Mouse (Mus musculus): Measurements from ENCODE around the gene Ror1. TPM values are rescaled to one million over a fixed set of nuclear protein-coding genes. Genes with fewer than 3 reads are reported as not detected.

The Ror1 gene
- total and polyA plus RNA-seq, 3 experiments = 0.05 TPM; not detected in 2

- TF ChIP-seq GATA1 (IDR thresholded peaks at IDR 0.05; ENCODE audit: borderline replicate concordance, low read length) = no peak
- no peak for TF ChIP-seq POLR2AphosphoS5 (IDR thresholded peaks at IDR 0.05; ENCODE audit: insufficient replicate concordance, low read depth, low read length)
- TF ChIP-seq CTCF (IDR thresholded peaks at IDR 0.05; ENCODE audit: low read depth, low read length) = no peak
- no peak for TF ChIP-seq TAL1 (conservative IDR thresholded peaks at IDR 0.05; ENCODE audit: low read depth, low read length)
- no peak for TF ChIP-seq GATA2 (IDR thresholded peaks at IDR 0.05; ENCODE audit: borderline replicate concordance, low read depth, low read length)
These were observed 105.7 kb downstream of the Ror1 start for GRCm38 (mm10) chr4:100201322-100201721.

GRCm38 (mm10) chr4:100203066-100203465, 107.5 kb downstream of the Ror1 start:
- H3K9me3 ChIP-seq (replicated peaks) = no peaks in the 10 kb centered on the region
- H3K4me1 ChIP-seq (ENCODE audit: insufficient read depth, low read depth, low read length) = no peaks in the 10 kb centered on the region
- TF ChIP-seq GATA2 (IDR thresholded peaks at IDR 0.05; ENCODE audit: borderline replicate concordance, low read depth, low read length) (no peak), GATA1 (IDR thresholded peaks at IDR 0.05; ENCODE audit: borderline replicate concordance, low read length) (no peak), POLR2AphosphoS5 (IDR thresholded peaks at IDR 0.05; ENCODE audit: insufficient replicate concordance, low read depth, low read length) (no peak), CTCF (IDR thresholded peaks at IDR 0.05; ENCODE audit: low read depth, low read length) (no peak), TAL1 (conservative IDR thresholded peaks at IDR 0.05; ENCODE audit: low read depth, low read length) (no peak)
- H3K4me3 ChIP-seq (ENCODE audit: low read depth, low read length) = no peak overlapping the region
- DNase-seq (ENCODE audit: low spot score) (no peak), ATAC-seq (ENCODE audit: extremely low read depth, insufficient number of reproducible peaks, low FRiP score, poor library complexity, severe bottlenecking) (no peak)
- no peaks in the 10 kb centered on the region for H3K36me3 ChIP-seq (replicated peaks)
- no peaks in the 10 kb centered on the region for H3K27me3 ChIP-seq (ENCODE audit: insufficient read depth, low read length)

More at GRCm38 (mm10) chr4:100201322-100201721, 105.7 kb downstream of the Ror1 start:
- DNase-seq (ENCODE audit: low spot score) (no peak), ATAC-seq (ENCODE audit: extremely low read depth, insufficient number of reproducible peaks, low FRiP score, poor library complexity, severe bottlenecking) (no peak)
- Histone ChIP-seq H3K27me3 (ENCODE audit: insufficient read depth, low read length) (no peaks in the 10 kb centered on the region), H3K9me3 (replicated peaks) (no peaks in the 10 kb centered on the region), H3K4me3 (ENCODE audit: low read depth, low read length) (no peak overlapping the region), H3K4me1 (ENCODE audit: insufficient read depth, low read depth, low read length) (no peaks in the 10 kb centered on the region), H3K36me3 (replicated peaks) (no peaks in the 10 kb centered on the region)

- no peak for TF ChIP-seq GATA2 (IDR thresholded peaks at IDR 0.05; ENCODE audit: borderline replicate concordance, low read depth, low read length)
- TF ChIP-seq GATA1 (IDR thresholded peaks at IDR 0.05; ENCODE audit: borderline replicate concordance, low read length) = no peak
- no peak for TF ChIP-seq TAL1 (conservative IDR thresholded peaks at IDR 0.05; ENCODE audit: low read depth, low read length)
- no peak for TF ChIP-seq CTCF (IDR thresholded peaks at IDR 0.05; ENCODE audit: low read depth, low read length)
- TF ChIP-seq POLR2AphosphoS5 (IDR thresholded peaks at IDR 0.05; ENCODE audit: insufficient replicate concordance, low read depth, low read length) = no peak
- Histone ChIP-seq H3K9me3 (replicated peaks) (no peaks in the 10 kb centered on the region), H3K36me3 (replicated peaks) (no peaks in the 10 kb centered on the region), H3K4me1 (ENCODE audit: insufficient read depth, low read depth, low read length) (no peaks in the 10 kb centered on the region), H3K4me3 (ENCODE audit: low read depth, low read length) (no peak overlapping the region), H3K27me3 (ENCODE audit: insufficient read depth, low read length) (no peaks in the 10 kb centered on the region)
- DNase-seq (ENCODE audit: low spot score) (no peak), ATAC-seq (ENCODE audit: extremely low read depth, insufficient number of reproducible peaks, low FRiP score, poor library complexity, severe bottlenecking) (no peak)
These were observed 108.1 kb downstream of the Ror1 start for GRCm38 (mm10) chr4:100203688-100204087.

GRCm38 (mm10) chr4:100204381-100204780, 108.8 kb downstream of the Ror1 start:
- no peak for ATAC-seq (ENCODE audit: extremely low read depth, insufficient number of reproducible peaks, low FRiP score, poor library complexity, severe bottlenecking)

GRCm38 (mm10) chr4:100208081-100208480, 112.5 kb downstream of the Ror1 start:
- TF ChIP-seq GATA1 (IDR thresholded peaks at IDR 0.05; ENCODE audit: borderline replicate concordance, low read length) (no peak), GATA2 (IDR thresholded peaks at IDR 0.05; ENCODE audit: borderline replicate concordance, low read depth, low read length) (no peak), TAL1 (conservative IDR thresholded peaks at IDR 0.05; ENCODE audit: low read depth, low read length) (no peak), POLR2AphosphoS5 (IDR thresholded peaks at IDR 0.05; ENCODE audit: insufficient replicate concordance, low read depth, low read length) (no peak), CTCF (IDR thresholded peaks at IDR 0.05; ENCODE audit: low read depth, low read length) (no peak)
- Histone ChIP-seq H3K27me3 (ENCODE audit: insufficient read depth, low read length) (no peaks in the 10 kb centered on the region), H3K4me3 (ENCODE audit: low read depth, low read length) (no peak overlapping the region), H3K9me3 (replicated peaks) (no peaks in the 10 kb centered on the region), H3K36me3 (replicated peaks) (no peaks in the 10 kb centered on the region), H3K4me1 (ENCODE audit: insufficient read depth, low read depth, low read length) (no peaks in the 10 kb centered on the region)
- ATAC-seq (ENCODE audit: extremely low read depth, insufficient number of reproducible peaks, low FRiP score, poor library complexity, severe bottlenecking) = no peak
- DNase-seq (ENCODE audit: low spot score) = no peak

More at GRCm38 (mm10) chr4:100204381-100204780, 108.8 kb downstream of the Ror1 start:
- no peak for TF ChIP-seq CTCF (IDR thresholded peaks at IDR 0.05; ENCODE audit: low read depth, low read length)
- no peak for TF ChIP-seq GATA2 (IDR thresholded peaks at IDR 0.05; ENCODE audit: borderline replicate concordance, low read depth, low read length)
- no peak for TF ChIP-seq POLR2AphosphoS5 (IDR thresholded peaks at IDR 0.05; ENCODE audit: insufficient replicate concordance, low read depth, low read length)
- no peak for TF ChIP-seq TAL1 (conservative IDR thresholded peaks at IDR 0.05; ENCODE audit: low read depth, low read length)
- no peak for TF ChIP-seq GATA1 (IDR thresholded peaks at IDR 0.05; ENCODE audit: borderline replicate concordance, low read length)
- H3K4me1 ChIP-seq (ENCODE audit: insufficient read depth, low read depth, low read length) = no peaks in the 10 kb centered on the region
- H3K9me3 ChIP-seq (replicated peaks) = no peaks in the 10 kb centered on the region
- H3K4me3 ChIP-seq (ENCODE audit: low read depth, low read length) = no peak overlapping the region
- DNase-seq (ENCODE audit: low spot score) = no peak
- no peaks in the 10 kb centered on the region for H3K27me3 ChIP-seq (ENCODE audit: insufficient read depth, low read length)
- H3K36me3 ChIP-seq (replicated peaks) = no peaks in the 10 kb centered on the region

- TF ChIP-seq GATA2 (IDR thresholded peaks at IDR 0.05; ENCODE audit: borderline replicate concordance, low read depth, low read length) (no peak), POLR2AphosphoS5 (IDR thresholded peaks at IDR 0.05; ENCODE audit: insufficient replicate concordance, low read depth, low read length) (no peak), CTCF (IDR thresholded peaks at IDR 0.05; ENCODE audit: low read depth, low read length) (no peak), GATA1 (IDR thresholded peaks at IDR 0.05; ENCODE audit: borderline replicate concordance, low read length) (no peak), TAL1 (conservative IDR thresholded peaks at IDR 0.05; ENCODE audit: low read depth, low read length) (no peak)
- no peak for ATAC-seq (ENCODE audit: extremely low read depth, insufficient number of reproducible peaks, low FRiP score, poor library complexity, severe bottlenecking)
- H3K9me3 ChIP-seq (replicated peaks) = no peaks in the 10 kb centered on the region
These were observed 113.5 kb downstream of the Ror1 start for GRCm38 (mm10) chr4:100209106-100209505.

More at GRCm38 (mm10) chr4:100209106-100209505, 113.5 kb downstream of the Ror1 start:
- no peak overlapping the region for H3K4me3 ChIP-seq (ENCODE audit: low read depth, low read length)
- H3K27me3 ChIP-seq (ENCODE audit: insufficient read depth, low read length) = no peaks in the 10 kb centered on the region
- no peak for DNase-seq (ENCODE audit: low spot score)
- no peaks in the 10 kb centered on the region for H3K4me1 ChIP-seq (ENCODE audit: insufficient read depth, low read depth, low read length)
- H3K36me3 ChIP-seq (replicated peaks) = no peaks in the 10 kb centered on the region
